Mouse (Mus musculus) cerebellum, adult 8-10 months (tissue): Measurements from ENCODE around the gene Ube2a.

Experiments
- DNase-seq: peaks from one replicate; pipeline ENCODE4 v3.0.0; 2022

The Ube2a gene

GRCm38 (mm10) chrX:36902321-36903114, 28.8 kb downstream of the Ube2a start, which contains the start of gene Nkrf:
TSS of gene Nkrf (minus strand) at chrX:36902899.
- peak; percentile 34 for DNase-seq

- DNase-seq = peak; percentile 91
Measured at GRCm38 (mm10) chrX:36903115-36903768, 29.5 kb downstream of the Ube2a start.

- no peak for DNase-seq
Measured at GRCm38 (mm10) chrX:36906539-36906938, 32.8 kb downstream of the Ube2a start.

GRCm38 (mm10) chrX:36911343-36911742, 37.6 kb downstream of the Ube2a start:
- peak; percentile 42 for DNase-seq

GRCm38 (mm10) chrX:36917749-36918148, 44.0 kb downstream of the Ube2a start:
- DNase-seq = no peak

GRCm38 (mm10) chrX:36921346-36921745, 47.6 kb downstream of the Ube2a start:
- DNase-seq = no peak

- no peak for DNase-seq
Measured at GRCm38 (mm10) chrX:36928791-36929190, 55.1 kb downstream of the Ube2a start.

GRCm38 (mm10) chrX:36929694-36930093, 56.0 kb downstream of the Ube2a start:
- no peak for DNase-seq

- DNase-seq = no peak
Measured at GRCm38 (mm10) chrX:36930574-36930973, 56.9 kb downstream of the Ube2a start.
